Mouse (Mus musculus) T-helper 17 cell (primary cell): ENCODE data around the gene Mprip.
"Not testable (repeated sequence)": the region's sequence is repeated elsewhere in the genome, so short reads cannot be mapped to it uniquely, and the experiment has no call there.

ENCODE experiments used
- in situ Hi-C, 2 experiments: fragments of 300-600 bp; cut with MboI, MseI; formaldehyde crosslinking; loops; 1 replicate in 1 of 2; 2 replicates in 1 of 2; pipeline ENCODE4 v1.15.1; 2025; ENCODE audit warnings: high pct_unique_total_duplicates in 2 of 2

Mprip gene

DNA sequence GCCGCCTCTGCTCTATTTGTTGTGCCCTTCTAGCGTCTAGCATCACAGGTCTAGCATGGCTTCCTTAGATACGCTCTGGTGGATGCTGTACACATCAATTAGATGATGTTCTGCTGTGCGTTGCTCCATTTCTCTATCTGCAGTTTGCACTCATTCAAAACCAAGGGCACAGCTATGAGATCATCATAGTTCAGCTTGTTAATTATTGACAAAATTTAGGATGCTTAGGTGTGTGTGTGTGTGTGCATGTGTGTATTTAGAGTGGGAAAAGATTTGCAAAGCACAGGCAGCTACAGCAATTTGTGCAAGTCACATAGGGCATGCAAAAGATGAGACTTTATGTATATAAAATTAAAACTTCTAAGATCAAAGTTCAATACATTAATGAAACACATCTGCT, 12.0 kb upstream of the Mprip start:
- in situ Hi-C loops: loop anchor here in 1 of 2 experiments (25.0 kb wide), 1 partner anchor 88 kb away; no protein-coding TSS in a partner anchor

DNA sequence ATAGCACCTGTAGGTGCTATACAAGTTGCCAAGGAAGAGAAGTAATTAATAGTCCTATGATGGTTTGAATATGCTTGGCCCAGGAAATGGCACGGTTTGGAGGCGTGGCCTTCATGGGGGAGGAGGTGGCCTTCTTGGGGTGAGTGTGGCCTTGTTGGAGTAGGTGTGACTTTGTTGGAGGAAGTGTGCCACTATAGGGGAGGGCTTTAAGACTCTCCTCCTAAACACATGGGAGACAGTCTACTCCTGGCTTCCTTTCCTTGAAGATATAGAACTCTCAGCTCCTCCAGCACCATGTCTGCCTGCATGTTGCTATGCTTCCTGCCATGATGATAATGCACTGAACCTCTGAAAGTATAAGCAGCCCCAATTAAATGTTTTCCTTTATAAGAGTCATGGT, 8.1 kb upstream of the Mprip start:
- in situ Hi-C loops: no loop called here

DNA sequence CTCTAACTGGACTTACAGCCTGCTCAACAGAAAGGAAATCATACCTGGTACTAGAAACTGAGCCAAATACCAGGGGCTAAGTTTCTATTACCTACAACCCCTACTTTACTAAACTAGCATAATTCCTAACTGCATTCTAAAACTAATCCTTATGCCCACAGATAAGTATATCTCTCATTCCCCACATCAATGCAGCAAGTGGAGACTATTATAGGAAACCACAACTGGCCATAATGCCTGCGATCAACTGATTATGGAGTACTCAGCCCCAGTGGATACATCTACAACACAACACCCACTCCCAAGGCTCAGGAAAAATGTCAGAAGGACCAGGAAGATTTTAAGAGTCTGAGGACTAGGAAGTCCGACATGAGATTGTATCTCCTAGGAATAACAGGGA, 7.6 kb upstream of the Mprip start:
- in situ Hi-C loops: no loop called here

DNA sequence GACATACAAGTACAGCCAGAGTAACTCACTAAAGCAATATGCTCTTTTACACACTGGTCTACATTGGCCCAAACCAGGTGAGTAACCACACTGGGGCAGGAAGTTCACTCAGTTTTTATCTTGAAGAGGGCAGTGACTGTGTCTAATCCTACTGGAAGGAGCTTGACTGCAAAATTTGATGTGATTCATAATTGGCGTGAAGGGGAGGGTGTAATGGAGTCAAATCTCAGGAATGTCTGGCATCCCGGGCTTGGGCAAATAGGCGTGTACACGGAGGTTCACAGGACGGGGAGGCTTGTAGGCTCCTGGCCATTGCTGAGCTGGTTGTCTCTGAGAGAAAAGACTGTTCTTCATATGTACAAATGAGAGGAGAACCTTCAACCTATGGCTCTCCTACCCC, 5.8 kb upstream of the Mprip start:
- in situ Hi-C loops: no loop called here

DNA sequence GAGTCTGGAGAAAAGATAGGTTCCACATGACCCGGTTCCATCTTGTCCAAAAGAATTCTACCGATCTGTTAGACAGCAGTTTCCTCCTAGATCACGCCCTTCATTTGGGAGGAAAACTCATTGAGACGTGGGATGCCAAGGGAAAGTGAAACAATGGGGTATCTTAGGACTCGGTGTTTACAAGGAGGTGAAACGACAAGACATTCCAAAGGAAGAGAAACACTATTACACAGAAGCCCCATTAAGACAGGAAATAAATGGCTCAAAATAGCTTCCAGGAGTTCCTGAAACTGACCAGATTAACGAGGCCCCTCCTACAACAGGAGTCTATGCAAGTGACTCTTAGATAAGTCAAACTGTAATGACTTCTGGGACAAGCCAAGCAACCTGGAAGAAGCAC, 5.1 kb upstream of the Mprip start:
- in situ Hi-C loops: no loop called here

DNA sequence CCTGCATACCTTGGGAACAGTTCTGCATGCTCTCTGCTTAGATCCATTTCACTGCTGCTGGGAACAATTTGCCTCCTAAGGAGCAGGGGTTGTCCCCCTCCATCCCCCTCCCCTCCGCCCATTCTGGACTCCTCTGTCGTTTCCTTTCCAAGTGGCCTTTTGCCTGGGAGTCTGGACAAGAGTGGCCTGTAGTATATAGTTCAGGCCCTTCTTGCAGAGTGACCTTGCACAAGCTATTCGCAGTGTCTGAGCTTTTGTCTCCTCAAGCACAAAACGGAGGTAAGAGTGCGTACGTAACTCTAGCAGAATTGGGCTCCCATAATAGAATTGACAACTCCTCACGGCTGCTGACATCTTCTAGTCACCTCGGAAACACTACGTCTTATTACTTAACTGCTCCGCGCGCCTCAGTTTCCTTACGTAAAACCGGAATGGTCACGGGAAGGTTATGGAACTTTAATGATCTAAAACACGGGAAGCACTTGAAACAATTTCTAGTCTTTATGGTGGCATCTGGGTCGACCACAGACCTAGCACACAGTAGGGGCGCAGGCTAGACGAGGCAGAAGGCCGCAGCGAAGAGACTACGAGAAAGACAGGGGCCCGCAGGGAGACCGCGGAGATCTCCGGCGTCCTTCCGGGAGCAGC, 620 bp downstream of the Mprip start:
- in situ Hi-C loops: no loop called here

DNA sequence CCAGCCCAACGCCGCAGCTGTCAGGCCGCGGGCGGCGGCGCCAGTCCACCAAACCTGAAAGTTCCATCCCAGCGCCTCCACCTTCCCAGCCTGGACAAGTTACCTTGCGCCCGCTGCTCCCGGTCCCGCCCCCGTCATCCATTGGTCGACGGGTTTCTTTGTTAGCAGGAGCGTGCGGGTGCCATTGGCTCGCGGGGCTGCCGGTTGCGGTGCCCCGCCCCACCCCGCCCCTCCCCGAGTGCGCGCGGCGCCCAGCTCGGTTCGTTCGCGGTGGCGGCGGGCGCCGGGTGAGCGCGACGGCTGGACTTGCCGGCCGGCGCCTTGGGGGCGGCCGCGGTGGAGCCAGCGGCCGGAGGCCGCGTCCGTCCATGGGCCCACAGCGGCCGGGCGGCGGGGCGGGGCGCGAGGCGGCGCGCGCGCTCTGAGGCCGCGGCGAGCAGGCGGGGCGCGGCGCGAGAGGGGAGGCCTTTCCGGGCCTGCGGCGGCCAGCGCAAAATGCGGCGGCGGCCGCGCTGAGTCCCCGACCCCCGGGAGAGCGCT, 1.2 kb downstream of the Mprip start:
- in situ Hi-C loops: no loop called here

DNA sequence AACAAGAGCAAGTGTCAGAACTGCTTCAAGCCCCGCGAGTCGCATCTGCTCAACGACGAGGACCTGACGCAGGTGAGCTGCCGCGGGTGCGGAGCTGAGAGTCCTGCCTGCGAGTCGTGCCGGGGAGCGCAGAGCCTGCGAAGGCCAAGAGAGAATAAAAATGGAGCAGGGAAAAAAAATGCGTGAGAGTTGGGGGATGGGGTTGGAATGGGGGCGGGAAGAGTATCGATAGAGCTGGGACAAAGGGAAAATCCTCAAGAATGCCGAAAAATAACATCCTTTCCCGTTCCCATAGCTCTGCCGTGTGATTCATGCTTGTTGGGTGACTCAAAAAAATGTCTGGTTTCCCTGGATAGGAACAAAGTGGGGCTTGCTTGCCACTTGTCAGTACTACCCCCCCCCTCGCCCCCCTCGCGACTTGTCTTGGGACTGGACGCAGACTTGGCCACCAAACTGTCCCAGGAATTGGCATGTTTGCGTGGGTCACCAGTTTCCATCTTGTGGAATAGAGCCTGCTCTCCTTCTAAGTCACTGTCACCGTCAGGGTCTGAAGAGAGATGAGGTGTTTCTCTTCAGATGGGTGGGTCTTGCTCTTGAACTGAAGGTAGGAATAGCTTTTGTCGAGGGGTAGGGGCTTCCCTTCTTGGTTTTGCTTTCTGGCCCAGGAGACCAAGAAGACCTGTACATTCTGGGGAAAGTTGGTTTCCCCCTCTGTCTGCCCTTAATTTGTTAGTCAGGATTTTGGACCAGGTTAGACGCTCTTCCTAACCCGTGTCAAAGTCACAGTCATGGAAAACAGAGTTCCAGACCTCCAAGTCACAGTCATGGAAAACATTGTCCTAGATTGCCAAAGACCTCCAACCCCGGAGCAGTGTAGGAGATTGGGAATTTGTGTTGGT, 2.0 kb downstream of the Mprip start:
- in situ Hi-C loops: no loop called here

DNA sequence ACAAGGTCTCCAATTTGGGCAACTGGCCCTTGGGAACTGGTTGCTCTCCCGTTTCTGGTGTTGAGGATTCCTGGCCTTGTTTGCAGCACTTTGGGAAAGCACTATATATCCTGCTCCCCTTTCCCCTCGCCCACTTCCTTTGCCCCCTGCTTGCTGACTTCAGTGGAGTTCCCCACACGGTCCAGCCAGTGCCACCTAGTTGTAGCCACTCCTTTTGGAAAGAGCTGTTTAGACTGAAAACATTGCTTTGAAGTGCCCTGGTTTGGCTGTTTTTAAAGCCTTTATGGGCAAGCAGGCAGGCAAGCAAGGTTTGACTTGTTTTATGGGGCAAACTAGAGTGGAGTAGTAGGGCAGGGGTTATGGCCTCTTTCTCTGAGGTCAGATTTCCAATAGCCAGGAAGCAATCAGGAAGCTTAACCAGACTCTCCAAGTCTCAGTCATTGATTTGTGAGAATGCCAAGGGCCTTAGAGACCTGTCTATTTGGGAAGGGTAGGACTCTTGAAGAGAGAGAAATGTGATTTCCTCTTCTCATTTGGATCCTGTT, 2.7 kb downstream of the Mprip start:
- in situ Hi-C loops: no loop called here

DNA sequence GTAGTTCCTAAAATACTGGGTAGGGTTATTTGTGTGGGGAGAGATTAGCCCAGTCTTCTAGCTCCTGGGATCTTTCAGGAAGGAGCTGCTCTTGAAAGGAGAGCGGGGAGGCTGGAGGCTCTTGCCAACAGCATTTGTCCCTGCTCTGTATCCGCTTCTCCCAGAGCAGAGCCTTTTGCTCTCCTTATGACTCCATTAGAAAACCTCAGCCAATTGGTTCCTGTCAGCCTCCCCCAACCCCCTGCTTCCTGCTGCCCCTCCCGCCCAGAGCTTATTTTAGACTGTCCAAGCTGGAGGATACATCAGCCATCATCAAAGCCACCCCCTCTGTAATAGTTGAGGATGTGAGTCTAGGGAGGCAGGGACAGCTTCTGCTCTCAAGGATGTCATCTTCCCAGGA, 3.7 kb downstream of the Mprip start:
- in situ Hi-C loops: no loop called here

DNA sequence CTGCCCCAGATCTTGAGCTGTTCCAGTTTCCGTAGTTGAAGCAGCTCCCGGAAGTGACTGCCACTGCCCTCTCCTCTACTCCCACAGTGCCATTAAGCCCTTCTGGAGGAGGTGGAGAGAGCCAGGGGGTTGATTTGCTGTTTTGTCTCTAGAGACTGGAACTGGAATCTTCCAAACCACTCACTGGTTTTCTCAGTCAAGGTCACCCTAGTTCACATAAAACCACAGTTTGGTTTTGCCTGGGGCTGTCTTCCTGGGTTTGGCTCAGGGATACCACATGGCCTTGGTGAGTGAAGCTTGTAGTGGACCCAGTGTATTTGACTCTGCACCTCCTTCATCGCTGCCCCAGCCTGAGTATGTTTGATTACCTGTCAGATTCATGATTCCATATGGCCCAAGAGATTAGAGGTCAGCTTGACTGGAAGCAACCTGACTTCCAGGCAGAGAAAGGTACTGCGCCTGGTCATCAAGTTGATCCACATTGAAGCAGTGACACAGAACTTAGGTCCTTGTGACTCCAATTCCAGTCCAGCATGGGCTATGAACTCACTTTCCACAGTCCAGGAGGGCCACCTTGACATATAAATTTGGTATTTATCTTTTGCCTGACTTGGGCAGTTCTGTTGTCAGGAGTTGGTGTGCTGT, 10.1 kb downstream of the Mprip start:
- in situ Hi-C loops: no loop called here

DNA sequence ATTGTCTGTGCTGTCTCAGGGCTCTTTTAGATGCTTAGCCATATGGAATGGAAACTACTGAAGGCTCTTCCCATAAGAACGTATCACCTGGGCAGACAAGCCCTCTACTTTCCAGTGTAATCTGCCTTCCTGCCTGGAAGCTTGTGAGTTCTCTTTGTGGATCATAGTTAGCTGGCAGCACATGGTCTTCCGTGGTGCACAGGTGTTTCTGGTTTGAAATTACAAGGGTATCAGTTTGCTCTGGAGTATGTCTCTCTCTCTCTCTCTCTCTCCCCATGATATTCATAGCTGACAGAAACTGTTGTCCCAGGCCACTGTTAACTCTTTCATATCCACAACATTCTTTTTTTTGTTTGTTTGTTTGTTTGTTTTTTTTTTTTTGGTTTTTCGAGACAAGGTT, 12.9 kb downstream of the Mprip start:
- in situ Hi-C loops: no loop called here

DNA sequence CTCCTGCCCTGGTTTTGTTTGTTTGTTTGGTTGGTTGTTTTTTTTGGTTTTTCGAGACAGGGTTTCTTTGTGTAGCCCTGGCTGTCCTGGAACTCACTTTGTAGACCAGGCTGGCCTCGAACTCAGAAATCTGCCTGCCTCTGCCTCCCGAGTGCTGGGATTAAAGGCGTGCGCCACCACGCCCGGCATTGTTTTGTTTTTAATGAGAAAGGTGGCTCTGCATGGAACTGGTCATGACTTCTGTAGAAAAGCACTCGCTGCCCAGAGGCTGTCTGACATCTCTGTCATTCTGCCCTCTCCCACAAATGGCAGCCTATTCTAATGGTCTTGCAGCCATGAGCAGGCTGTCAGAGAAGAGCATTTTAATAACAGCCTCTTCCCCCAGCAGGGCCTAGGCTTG, 13.6 kb downstream of the Mprip start:
- in situ Hi-C loops: not testable (repeated sequence)

DNA sequence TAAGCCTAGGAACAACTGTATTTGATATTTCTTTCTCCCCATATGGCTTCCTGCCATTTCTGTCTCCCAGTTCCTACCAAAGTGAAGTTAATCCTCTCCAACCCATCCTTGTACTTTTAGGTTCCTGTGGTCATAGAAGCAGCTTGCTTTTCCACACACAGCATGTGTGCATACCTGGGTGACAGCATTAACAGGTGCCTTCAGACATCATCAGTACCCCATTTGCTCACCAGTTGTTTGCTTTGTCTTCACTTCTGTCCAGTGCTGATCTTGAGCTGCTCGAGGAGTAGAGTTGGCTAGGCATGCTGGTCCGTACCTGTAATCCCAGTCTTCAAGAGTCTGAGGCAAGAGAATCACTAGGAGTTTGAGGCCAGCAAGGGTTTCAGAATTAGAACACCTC, 16.7 kb downstream of the Mprip start:
- in situ Hi-C loops: no loop called here

DNA sequence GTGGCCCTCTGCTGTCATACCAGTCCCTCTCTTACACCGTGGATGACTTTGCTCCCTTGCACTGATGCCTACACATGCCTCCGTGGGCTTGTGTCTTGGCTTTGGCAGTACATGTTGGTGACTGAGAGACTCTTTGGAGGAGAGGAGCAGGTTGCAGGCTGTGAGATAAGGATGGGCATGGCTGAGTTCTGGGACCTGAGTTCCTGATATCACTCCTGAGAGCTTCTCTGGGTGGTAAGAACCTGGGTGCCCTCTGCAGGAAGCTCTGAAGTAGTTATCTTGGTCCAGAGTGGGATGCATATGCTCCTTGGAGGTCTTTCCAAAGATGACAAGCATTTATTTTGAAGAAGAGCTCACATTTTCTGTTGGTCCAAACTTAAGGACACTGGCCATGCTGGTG, 17.6 kb downstream of the Mprip start:
- in situ Hi-C loops: no loop called here

DNA sequence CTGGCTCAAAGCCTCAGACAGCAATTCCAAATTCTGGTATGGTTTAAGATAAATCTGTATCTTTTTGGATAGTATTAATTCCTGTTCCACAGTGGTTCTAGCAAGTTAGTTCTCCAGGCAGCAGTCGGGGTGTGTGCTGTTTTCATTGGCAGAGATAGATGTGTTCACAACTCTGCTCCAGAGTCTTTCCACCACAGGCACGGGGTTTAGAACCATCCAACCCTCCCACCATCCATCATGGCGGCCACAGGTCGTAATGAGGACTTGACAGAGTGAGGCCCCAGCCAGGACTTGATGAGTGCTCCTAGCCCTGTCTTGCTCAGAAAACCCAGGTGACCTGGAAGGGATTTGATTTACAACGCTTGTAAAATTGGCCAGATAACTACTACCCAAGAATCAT, 19.0 kb downstream of the Mprip start:
- in situ Hi-C loops: no loop called here

DNA sequence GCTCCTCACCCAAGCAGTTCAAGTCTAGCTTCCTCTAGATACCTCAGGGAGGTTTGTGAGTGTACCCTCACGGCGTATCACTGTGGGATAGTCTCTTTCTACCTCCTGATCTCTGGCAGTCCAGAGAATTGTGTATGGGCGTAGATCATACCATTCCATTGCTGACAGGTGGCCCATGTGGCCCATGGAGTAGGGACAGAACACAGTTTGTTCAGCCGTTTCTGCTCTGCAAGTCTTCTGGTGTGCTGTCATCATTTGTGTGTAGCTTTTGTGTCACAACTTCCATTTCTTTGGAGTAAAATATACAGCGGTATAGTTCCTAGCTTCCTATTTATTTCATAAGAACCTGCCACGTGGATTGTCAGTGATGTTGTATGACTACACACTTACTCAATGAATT, 23.9 kb downstream of the Mprip start:
- in situ Hi-C loops: no loop called here

DNA sequence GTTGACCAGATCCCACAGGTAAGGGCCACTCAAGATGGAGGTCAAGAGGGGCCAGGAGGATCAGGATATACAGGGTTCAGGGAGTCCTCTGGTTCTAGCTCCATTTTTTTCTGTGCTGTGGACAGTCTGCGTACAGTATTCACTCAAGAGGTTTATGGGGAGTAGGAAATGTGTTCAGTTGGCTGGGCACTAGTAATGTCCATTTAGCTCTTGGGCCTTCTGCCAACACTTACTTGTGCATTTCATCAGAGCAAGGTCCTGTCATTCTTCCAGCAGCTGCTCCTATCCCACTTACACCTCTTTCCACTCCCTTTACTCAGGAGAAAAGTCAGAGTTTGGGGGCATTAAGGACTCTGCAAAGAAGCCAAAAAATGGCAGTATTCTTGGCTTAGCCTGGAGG, 33.4 kb downstream of the Mprip start:
- in situ Hi-C loops: no loop called here

DNA sequence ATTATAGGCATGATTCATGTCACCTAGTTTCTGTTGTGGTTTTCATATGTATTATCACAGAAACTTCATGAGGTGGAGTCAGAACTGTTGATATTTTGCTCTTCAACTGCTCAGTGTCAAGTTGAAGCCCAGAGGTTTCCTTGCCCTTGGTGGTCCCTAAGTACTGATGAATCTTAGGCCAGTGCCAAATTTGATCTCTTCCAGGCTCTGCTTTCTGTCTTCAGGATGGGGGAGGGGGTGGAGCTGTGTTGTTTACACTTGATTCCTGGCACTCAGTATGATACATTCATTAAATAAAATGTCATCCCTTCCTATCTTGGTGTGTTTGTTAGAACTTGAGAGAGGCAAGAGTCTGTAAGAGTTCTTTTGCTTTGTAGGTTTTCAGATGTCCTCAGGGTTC, 34.4 kb downstream of the Mprip start:
- in situ Hi-C loops: no loop called here

DNA sequence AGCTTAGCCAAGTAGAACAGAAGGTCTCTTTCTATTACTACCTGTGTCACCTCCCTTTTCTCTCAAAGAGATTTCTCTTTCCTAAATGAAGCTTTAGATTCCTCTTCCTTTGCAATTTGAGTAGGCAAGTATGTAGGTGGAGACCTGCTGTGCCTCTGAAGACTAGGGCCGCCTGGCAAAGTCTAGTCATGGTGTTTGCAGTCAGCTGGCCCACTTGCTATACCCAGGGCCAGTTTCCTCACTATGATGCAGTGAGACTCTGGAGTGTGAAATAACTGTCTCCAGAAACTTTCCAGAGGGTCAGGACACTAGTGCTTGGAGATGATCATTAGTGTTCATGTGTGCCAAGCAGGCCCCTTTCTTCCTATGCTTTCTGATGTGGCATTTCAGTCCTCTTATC, 36.5 kb downstream of the Mprip start:
- in situ Hi-C loops: no loop called here

DNA sequence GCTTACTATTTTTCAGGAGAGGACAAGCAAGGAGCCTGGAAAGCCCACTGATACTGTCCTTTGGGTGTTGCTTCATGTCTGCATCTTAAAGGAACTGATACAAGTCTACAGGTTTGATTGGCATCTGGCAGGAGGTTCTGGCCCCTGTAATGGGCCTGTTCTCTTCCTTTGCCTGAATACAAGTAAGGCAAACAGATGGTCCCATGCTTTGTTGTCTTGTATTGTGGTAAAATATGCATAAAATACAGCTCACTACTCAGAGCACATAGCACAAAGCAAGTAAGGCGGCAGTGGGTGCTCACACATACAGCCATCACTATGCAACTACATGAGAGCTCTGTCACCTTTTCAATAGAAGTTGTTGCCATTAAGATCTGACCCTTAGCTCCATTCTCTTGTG, 39.7 kb downstream of the Mprip start:
- in situ Hi-C loops: no loop called here

DNA sequence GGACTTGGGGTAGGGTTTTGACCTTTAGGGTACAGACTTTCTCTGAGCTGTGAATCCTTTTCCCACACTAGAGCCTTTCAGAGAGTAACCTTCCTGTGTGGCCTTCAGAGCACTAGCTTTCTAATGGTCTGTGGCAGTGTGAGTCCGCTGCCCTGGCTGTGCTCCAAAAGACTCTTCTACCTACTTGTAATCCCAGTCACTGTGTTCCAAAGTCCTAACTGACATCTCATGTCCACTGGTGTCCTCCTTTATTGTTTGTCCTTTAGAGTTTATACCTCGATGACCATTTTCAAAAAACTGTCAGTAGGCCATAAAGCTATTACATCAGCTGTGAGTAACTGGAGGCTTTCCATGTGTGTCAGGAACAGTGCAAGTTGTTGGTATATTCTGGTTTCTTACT, 44.0 kb downstream of the Mprip start:
- in situ Hi-C loops: no loop called here
